Mouse (Mus musculus): ENCODE measurements around the gene Galnt14.

Galnt14 gene

GRCm38 (mm10) chr17:73572440-73572839 lies 137.8 kb downstream of the Galnt14 start:
- DNase-seq (ENCODE audit: low spot score) = peak; percentile 9

GRCm38 (mm10) chr17:73571961-73572360 lies 138.3 kb downstream of the Galnt14 start:
- no peak for DNase-seq (ENCODE audit: low spot score)

GRCm38 (mm10) chr17:73568204-73568603 lies 142.0 kb downstream of the Galnt14 start:
- DNase-seq (ENCODE audit: low spot score) = no peak

DNA sequence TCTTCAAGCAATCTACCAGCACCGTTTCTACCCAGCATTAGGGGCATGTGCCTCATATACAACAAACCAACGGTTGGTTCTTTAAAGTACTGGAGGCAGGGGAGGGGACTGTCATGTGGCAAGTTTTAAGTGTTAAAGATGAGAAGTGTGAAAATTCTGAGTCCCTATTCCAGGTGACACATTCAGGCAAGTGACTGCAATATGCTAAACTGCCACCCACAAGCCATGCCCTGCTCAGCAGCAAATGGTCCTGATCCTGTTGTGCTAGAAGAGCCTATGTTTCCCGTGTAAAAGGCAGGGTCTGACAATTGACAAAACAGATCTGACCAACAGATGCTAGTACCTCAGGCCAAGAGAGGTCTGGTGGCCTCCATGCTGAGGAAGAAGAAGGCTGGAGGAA lies 149.1 kb downstream of the Galnt14 start:
- DNase-seq (ENCODE audit: low spot score) = no peak

DNA sequence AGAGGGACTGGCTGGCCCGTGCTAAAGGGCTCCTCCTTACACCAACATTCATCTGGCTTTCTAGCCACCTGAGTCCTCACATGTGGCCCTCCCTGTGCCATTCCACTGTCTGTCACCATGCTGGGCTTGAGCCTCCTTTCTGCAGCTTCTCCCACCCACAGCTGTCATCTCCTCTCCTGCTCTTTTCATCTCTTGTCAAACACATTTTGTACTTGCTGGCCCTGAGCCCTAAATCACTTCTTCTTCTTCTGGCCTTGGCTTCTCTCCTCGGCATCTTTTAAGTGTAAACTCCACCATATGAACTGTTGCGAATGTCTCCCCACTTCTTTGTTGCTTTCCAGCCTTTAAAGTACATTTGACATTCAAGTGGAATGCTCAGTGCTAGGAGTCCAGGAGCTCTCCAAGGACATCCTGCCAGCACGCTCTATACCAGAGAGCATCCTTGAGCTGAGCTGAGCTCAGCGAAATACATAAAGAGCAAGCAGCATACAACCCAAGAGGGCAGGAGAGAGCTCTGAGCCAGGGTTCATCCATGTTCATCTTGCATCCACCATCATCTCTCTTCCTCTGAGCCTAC lies 150.0 kb downstream of the Galnt14 start:
- no peak for DNase-seq (ENCODE audit: low spot score)

GRCm38 (mm10) chr17:73559498-73559897 lies 150.8 kb downstream of the Galnt14 start:
- DNase-seq (ENCODE audit: low spot score) = no peak

GRCm38 (mm10) chr17:73557101-73557500 lies 153.2 kb downstream of the Galnt14 start:
- DNase-seq (ENCODE audit: low spot score) = no peak

- no peak for DNase-seq (ENCODE audit: low spot score)
These were observed 153.8 kb downstream of the Galnt14 start for GRCm38 (mm10) chr17:73556436-73556835.

- DNase-seq (ENCODE audit: low spot score) = no peak
These were observed 155.6 kb downstream of the Galnt14 start for GRCm38 (mm10) chr17:73554668-73555067.

- no peak for DNase-seq (ENCODE audit: low spot score)
These were observed 161.3 kb downstream of the Galnt14 start for GRCm38 (mm10) chr17:73548783-73549566.

DNA sequence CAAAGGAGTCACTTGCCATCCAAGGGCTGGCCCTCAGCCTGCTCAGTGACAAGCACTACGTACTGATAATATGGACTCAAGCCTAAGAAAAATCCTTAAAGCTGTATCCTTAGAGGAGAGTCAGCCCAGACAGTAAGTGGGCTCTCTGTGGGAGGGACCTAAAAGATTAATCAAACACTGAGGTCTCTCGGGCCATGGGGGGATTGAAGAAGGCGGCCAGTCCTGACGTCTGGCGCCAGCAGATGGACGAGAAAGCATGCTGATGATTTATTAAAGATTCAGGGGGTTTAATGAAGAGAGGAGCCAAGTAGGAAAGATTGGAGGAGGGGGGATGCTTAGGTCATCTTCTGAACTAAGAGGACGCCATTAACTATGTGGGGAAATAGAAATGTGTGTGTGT lies 162.1 kb downstream of the Galnt14 start:
- no peak for DNase-seq (ENCODE audit: low spot score)

DNA sequence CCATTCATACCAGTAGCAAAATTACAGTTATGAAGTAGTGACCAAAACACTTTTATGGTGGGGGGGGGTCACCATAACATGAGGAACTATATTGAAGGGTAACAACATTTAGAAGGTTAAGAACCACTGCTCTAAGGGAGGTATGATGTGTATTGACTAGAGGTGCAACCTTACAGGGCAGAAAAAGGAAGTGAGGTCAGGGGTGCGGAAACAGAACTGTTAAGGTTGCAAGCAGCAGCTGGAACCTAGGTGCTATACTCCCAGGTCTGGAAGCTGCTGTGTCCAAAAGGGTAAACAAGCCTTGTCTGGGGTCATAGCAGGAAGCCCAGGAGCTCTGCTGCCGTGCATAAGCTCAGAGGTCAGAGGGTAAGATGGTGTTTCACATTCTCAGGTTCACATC lies 162.8 kb downstream of the Galnt14 start:
- no peak for DNase-seq (ENCODE audit: low spot score)

GRCm38 (mm10) chr17:73541911-73542310 lies 168.3 kb downstream of the Galnt14 start:
- DNase-seq (ENCODE audit: low spot score) = no peak

GRCm38 (mm10) chr17:73541233-73541570 lies 169.1 kb downstream of the Galnt14 start:
- no peak for DNase-seq (ENCODE audit: low spot score)

- no peak for DNase-seq (ENCODE audit: low spot score)
These were observed 169.6 kb downstream of the Galnt14 start for GRCm38 (mm10) chr17:73540409-73541232.

- no peak for DNase-seq (ENCODE audit: low spot score)
These were observed 178.4 kb downstream of the Galnt14 start for GRCm38 (mm10) chr17:73531896-73532295.

- no peak for DNase-seq (ENCODE audit: low spot score)
These were observed 188.1 kb downstream of the Galnt14 start for GRCm38 (mm10) chr17:73522169-73522568.

DNA sequence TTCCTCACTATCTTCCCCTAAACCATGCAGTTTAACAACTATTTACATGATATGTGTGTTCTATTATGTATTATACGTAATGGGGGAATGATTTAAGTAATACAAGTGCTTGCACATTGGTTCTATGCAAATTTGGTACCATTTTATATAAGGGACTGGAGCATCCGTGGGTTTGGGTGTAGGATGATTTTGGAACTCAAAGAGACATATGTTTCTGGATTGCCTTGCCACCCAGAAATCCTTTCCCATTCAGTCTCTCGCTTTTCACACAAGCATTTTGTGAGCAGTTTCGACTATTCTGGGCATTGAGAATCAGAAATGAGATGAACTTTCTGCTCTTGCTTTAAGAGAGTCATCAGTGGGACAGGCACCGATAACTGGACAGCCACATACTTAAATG lies 190.9 kb downstream of the Galnt14 start:
- no peak for DNase-seq (ENCODE audit: low spot score)

DNA sequence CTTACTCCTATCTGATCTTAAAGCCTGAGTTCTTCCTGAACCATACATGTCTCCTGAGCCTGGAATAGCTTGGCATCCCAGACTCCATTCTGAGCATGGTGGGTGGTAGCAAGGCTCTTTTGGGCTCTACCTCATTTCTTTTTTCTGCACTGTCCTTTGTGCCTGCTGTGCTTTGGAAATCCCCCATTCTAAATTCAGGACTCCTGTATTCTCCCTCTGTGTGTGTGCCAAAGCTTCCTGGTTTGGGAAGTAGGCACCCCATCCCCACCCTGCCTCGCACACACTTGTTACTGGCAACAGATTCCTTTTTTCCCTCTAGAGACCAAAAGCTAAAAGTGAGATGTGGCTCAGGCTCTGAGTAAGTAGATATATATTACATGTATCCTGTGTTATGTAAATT lies 191.9 kb downstream of the Galnt14 start:
- no peak for DNase-seq (ENCODE audit: low spot score)

DNA sequence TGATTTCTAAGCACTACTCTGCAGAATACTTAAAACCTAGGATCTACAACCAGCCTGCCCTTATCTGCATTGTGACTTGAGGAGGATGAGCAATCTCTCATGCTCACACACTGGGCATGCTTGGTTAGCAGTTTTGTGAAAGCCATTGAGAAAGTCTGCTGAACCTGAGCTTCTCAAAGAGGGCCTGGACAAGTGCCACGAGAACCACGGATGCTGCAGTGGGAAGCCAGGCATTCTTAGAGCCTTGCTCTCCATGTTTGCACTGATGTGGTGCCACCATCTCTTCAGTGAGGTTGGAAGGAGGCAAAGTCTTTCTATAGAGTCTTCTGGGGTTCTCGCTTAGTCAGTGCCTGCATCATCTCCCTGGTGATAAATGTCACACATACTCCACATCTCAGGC lies 194.7 kb downstream of the Galnt14 start:
- no peak for DNase-seq (ENCODE audit: low spot score)

DNA sequence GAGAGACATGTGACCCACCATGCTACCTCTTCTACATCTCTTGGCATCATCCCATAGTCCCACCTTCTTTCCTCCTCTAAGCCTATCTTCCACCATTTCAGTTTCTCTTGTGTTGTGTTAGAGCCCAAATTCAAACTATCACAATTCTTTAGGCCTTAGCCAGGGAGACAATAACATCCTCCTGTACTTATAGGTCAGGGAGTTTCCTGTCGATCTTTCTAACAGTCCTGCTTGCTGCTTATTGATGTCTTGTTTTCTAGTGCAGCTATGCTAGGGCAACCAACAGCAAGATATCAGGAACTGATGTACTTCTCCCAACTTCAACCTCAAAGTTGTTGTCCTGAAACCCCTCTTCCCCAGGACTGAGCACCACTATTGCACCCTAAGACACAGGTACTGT lies 195.4 kb downstream of the Galnt14 start:
- no peak for DNase-seq (ENCODE audit: low spot score)

- no peak for DNase-seq (ENCODE audit: low spot score)
These were observed 196.0 kb downstream of the Galnt14 start for GRCm38 (mm10) chr17:73514258-73514657.

GRCm38 (mm10) chr17:73512844-73513243 lies 197.4 kb downstream of the Galnt14 start:
- DNase-seq (ENCODE audit: low spot score) = no peak

All from testis, postnatal 14 days (tissue).